Mouse (Mus musculus): ENCODE measurements at regions not wholly inside any gene's neighbourhood (a gene's known extent, or its start where the extent isn't known, plus 50 kb on each side); places are given as distances from the start of the nearest gene placed in this dataset.
A peak's percentile ranks its signal among the peaks of the same experiment; 100 is the strongest.

DNA sequence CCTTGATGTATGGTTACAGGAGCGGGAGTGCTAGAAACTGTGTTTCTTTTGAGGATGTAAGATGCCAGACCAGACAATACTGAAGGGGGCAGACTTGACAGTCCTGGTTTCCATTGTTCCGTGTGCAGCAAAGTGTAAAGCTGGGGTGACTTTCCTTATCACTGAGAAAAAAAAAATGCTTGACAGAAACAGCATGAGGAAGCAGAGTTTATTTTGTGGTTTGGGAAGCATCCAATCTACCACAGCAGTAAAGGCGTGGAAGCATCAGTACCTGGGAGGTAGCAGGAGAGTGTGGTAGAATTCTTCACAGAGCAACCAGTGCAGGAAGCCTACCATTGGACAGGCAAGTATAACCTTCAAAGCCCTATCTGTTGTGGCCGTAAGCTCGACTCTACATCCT, 322.3 kb downstream of the Mycn start:
- Histone ChIP-seq H3K9ac (replicated peaks; ENCODE audit: low read length, poor library complexity, severe bottlenecking) (no peak overlapping the region), H3K4me2 (ENCODE audit: low read depth, low read length, poor library complexity, severe bottlenecking) (no peak overlapping the region), H3K36me3 (ENCODE audit: insufficient read depth, low read length) (no peaks in the 10 kb centered on the region), H3K4me1 (ENCODE audit: insufficient read depth, low read length) (no peaks in the 10 kb centered on the region), H3K27me3 (ENCODE audit: insufficient read depth, low read length) (no peaks in the 10 kb centered on the region), H3K4me3 (ENCODE audit: low read depth, low read length) (no peak overlapping the region), H3K9me3 (ENCODE audit: low read length) (no peaks in the 10 kb centered on the region), H3K27ac (ENCODE audit: low read depth, low read length) (no peak overlapping the region)
- TF ChIP-seq CTCF (IDR thresholded peaks at IDR 0.05), result peak; percentile 20
- 56% methylated on average over 5 of the region's 5 CpGs for WGBS
- DNase-seq (ENCODE audit: low spot score) (no peak), ATAC-seq (ENCODE audit: low FRiP score) (no peak)

GRCm38 (mm10) chr12:12612520-12612919, 329.2 kb downstream of the Mycn start:
- WGBS, result 90% methylated on average over 3 of the region's 3 CpGs
- Histone ChIP-seq H3K4me3 (ENCODE audit: low read depth, low read length) (no peak overlapping the region), H3K9ac (replicated peaks; ENCODE audit: low read length, poor library complexity, severe bottlenecking) (no peak overlapping the region), H3K27ac (ENCODE audit: low read depth, low read length) (no peak overlapping the region), H3K9me3 (ENCODE audit: low read length) (no peaks in the 10 kb centered on the region), H3K4me1 (ENCODE audit: insufficient read depth, low read length) (no peaks in the 10 kb centered on the region), H3K36me3 (ENCODE audit: insufficient read depth, low read length) (no peaks in the 10 kb centered on the region), H3K27me3 (ENCODE audit: insufficient read depth, low read length) (no peaks in the 10 kb centered on the region), H3K4me2 (ENCODE audit: low read depth, low read length, poor library complexity, severe bottlenecking) (no peak overlapping the region)
- TF ChIP-seq CTCF (IDR thresholded peaks at IDR 0.05), result no peak
- peak; percentile 63 for DNase-seq (ENCODE audit: low spot score)
- ATAC-seq (ENCODE audit: low FRiP score), result no peak

DNA sequence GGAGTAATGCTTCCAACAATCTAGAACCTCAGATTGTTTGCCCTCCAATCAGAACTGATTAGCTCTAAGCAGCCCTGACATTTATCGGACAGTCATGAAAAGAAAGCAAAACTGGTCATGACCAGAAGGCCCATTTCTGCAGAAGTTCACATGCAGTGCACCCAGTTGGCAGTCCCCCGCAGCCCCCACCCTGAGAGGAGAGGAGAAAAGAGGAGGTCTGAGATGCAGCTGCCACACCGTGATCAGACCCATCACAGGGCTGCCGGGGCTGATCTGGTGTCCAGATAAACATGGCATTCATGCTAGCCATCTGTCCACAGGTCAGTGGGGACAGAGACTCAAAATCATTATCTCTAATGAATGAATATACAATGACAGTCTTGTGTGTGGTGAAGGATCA, 330.9 kb downstream of the Mycn start:
- H3K27ac ChIP-seq (ENCODE audit: low read depth, low read length), result no peak overlapping the region
- WGBS, result 46% methylated on average over 4 of the region's 4 CpGs
- no peak overlapping the region for H3K9ac ChIP-seq (replicated peaks; ENCODE audit: low read length, poor library complexity, severe bottlenecking)
- no peaks in the 10 kb centered on the region for H3K9me3 ChIP-seq (ENCODE audit: low read length)
- no peak overlapping the region for H3K4me3 ChIP-seq (ENCODE audit: low read depth, low read length)
- peak; percentile 73 for DNase-seq (ENCODE audit: low spot score)
- H3K4me2 ChIP-seq (ENCODE audit: low read depth, low read length, poor library complexity, severe bottlenecking), result no peak overlapping the region
- H3K4me1 ChIP-seq (ENCODE audit: insufficient read depth, low read length), result no peaks in the 10 kb centered on the region
- peak; percentile 49; the same call in 1 of the 2 replicates for ATAC-seq (ENCODE audit: low FRiP score)
- H3K36me3 ChIP-seq (ENCODE audit: insufficient read depth, low read length), result no peaks in the 10 kb centered on the region
- H3K27me3 ChIP-seq (ENCODE audit: insufficient read depth, low read length), result no peaks in the 10 kb centered on the region
- TF ChIP-seq CTCF (IDR thresholded peaks at IDR 0.05), result no peak

DNA sequence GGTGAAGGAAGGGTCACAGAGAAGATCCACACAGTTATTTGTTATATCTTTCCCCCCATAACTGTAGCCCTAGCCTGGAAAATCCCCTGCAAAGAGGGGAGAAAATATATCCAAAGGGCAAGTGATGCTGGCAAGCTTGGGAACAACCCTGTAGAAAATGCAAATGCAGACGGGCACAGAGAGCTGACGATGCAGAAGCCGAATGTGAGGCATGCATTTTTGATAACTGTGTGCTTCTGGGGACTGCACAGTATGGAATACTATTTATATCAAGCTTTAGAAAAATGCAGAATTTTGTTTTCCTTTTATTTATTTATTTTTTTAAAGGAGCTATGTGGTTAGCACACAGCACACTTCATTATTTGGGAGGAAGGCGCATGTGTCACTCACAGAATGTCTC, 333.7 kb downstream of the Mycn start:
- H3K4me3 ChIP-seq (ENCODE audit: low read depth, low read length), result no peak overlapping the region
- peak overlapping the region; percentile 62 for H3K27ac ChIP-seq (ENCODE audit: low read depth, low read length)
- 54% methylated on average over 4 of the region's 4 CpGs for WGBS
- no peaks in the 10 kb centered on the region for H3K36me3 ChIP-seq (ENCODE audit: insufficient read depth, low read length)
- no peaks in the 10 kb centered on the region for H3K9me3 ChIP-seq (ENCODE audit: low read length)
- no peak overlapping the region for H3K9ac ChIP-seq (replicated peaks; ENCODE audit: low read length, poor library complexity, severe bottlenecking)
- no peaks in the 10 kb centered on the region for H3K27me3 ChIP-seq (ENCODE audit: insufficient read depth, low read length)
- no peak overlapping the region for H3K4me2 ChIP-seq (ENCODE audit: low read depth, low read length, poor library complexity, severe bottlenecking)
- ATAC-seq (ENCODE audit: low FRiP score) (no peak), DNase-seq (ENCODE audit: low spot score) (no peak)
- TF ChIP-seq CTCF (IDR thresholded peaks at IDR 0.05), result no peak
- no peaks in the 10 kb centered on the region for H3K4me1 ChIP-seq (ENCODE audit: insufficient read depth, low read length)

GRCm38 (mm10) chr12:12606911-12607310, 334.8 kb downstream of the Mycn start:
- TF ChIP-seq CTCF (IDR thresholded peaks at IDR 0.05), result no peak
- Histone ChIP-seq H3K4me2 (ENCODE audit: low read depth, low read length, poor library complexity, severe bottlenecking) (no peak overlapping the region), H3K27ac (ENCODE audit: low read depth, low read length) (no peak overlapping the region), H3K4me3 (ENCODE audit: low read depth, low read length) (no peak overlapping the region), H3K27me3 (ENCODE audit: insufficient read depth, low read length) (no peaks in the 10 kb centered on the region), H3K9ac (replicated peaks; ENCODE audit: low read length, poor library complexity, severe bottlenecking) (no peak overlapping the region), H3K4me1 (ENCODE audit: insufficient read depth, low read length) (no peaks in the 10 kb centered on the region), H3K9me3 (ENCODE audit: low read length) (no peaks in the 10 kb centered on the region), H3K36me3 (ENCODE audit: insufficient read depth, low read length) (no peaks in the 10 kb centered on the region)
- 92% methylated on average over 6 of the region's 6 CpGs for WGBS
- no peak for ATAC-seq (ENCODE audit: low FRiP score)
- DNase-seq (ENCODE audit: low spot score), result no peak

DNA sequence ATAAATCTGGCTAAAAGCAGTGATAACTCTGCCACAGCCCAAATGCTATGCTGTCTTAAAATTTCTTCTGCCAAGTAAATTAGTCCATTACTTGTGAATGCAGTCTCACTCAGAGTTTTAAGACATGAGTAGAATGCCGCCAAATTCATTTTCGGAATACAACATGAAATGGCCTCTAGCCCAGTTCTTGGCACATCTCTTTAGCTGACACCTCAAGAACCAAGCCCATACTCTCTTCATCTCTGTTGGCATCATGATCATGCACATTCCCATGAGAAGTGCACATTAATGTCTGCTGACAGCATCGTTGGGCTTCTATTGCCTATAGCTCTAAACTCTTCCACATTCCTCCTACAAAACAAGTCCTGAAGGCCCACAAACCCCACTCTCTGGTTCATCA, 336.2 kb downstream of the Mycn start:
- Histone ChIP-seq H3K9me3 (ENCODE audit: low read length) (no peaks in the 10 kb centered on the region), H3K27me3 (ENCODE audit: insufficient read depth, low read length) (no peaks in the 10 kb centered on the region), H3K9ac (replicated peaks; ENCODE audit: low read length, poor library complexity, severe bottlenecking) (no peak overlapping the region), H3K4me1 (ENCODE audit: insufficient read depth, low read length) (no peaks in the 10 kb centered on the region), H3K4me3 (ENCODE audit: low read depth, low read length) (no peak overlapping the region), H3K27ac (ENCODE audit: low read depth, low read length) (no peak overlapping the region), H3K36me3 (ENCODE audit: insufficient read depth, low read length) (no peaks in the 10 kb centered on the region), H3K4me2 (ENCODE audit: low read depth, low read length, poor library complexity, severe bottlenecking) (no peak overlapping the region)
- ATAC-seq (ENCODE audit: low FRiP score), result no peak
- WGBS, result 96% methylated on average over 3 of the region's 3 CpGs
- TF ChIP-seq CTCF (IDR thresholded peaks at IDR 0.05), result no peak
- no peak for DNase-seq (ENCODE audit: low spot score)
